Mouse (Mus musculus): ENCODE results near the gene Gm20696. TPM values are rescaled to one million over a fixed set of nuclear protein-coding genes. Genes with fewer than 3 reads are reported as not detected.

Gene Gm20696
- polyA plus RNA-seq, 1 experiment = 0.24 TPM

DNA sequence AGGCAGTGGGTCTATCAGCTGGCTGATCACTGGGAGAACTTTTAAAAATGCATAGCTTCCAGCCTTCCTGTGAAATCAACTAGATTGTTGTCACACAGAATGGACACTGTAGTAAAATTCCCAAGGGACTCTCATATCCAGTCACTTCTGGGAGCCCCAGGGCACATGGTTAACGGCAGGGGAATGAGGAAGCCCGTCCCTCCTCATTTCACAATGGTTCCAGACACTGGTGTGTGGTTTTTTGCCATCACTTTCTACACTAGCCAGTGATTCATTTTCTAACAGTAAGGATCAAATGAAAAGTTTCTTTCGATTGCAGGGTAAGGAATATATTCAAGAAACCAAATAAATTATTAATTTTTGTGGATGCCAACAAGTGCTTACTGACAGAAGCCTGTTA, 198.8 kb downstream of the Gm20696 start:
- DNase-seq (ENCODE audit: low read depth, low spot score) = no peak
- WGBS = 77% methylated on average over 3 of the region's 3 CpGs

- no peak for DNase-seq (ENCODE audit: low read depth, low spot score)
- 74% methylated on average over 8 of the region's 8 CpGs for WGBS
These were observed 199.5 kb downstream of the Gm20696 start for GRCm38 (mm10) chr6:99467109-99467508.

DNA sequence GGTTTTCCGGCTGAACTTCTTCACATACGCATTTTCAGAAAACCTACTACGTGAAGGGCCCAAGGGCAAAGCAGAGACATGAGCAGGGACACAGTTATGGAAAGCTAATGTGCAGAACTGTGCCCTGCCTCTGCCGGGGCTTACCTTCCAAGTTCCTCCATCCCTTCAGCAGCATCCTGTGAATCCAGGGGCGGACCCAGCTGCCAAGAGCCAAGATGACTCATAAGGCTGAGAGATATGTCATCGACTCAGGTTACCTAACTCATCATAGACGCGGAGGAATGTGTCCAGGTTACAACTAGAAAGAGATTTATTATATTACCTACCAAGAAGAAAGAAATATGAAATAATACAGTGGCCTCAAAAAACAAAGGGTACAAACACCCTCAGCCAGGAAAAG, 200.2 kb downstream of the Gm20696 start:
- WGBS = 61% methylated on average over 8 of the region's 8 CpGs
- DNase-seq (ENCODE audit: low read depth, low spot score) = no peak

- 98% methylated on average over 4 of the region's 4 CpGs for WGBS
- no peak for DNase-seq (ENCODE audit: low read depth, low spot score)
These were observed 202.1 kb downstream of the Gm20696 start for GRCm38 (mm10) chr6:99464449-99464848.

- 84% methylated on average over 7 of the region's 7 CpGs for WGBS
These were observed 202.7 kb downstream of the Gm20696 start for GRCm38 (mm10) chr6:99463906-99464305.

DNA sequence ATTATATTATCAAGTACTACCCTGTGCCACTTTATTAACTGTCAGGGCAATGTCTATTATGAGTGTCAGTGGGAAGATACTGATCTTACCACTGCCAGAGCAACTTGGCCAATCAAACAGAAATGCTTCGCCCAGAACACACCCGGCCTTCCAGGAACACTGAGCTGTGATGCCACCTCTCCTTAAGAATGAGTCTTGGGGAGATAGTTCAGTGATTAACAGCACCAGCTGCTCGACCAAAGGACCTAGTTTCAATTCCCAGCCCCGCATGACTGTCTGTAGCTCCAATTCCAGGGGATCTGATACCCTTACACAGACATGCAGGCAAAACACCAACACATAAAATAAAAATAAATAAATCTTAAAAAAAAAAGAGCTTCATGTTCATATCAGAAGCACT, 207.8 kb downstream of the Gm20696 start:
- WGBS = 82% methylated on average over 4 of the region's 4 CpGs
- no peak for DNase-seq (ENCODE audit: low read depth, low spot score)

More at GRCm38 (mm10) chr6:99463906-99464305, 202.7 kb downstream of the Gm20696 start:
- no peak for DNase-seq (ENCODE audit: low read depth, low spot score)

- DNase-seq (ENCODE audit: low read depth, low spot score) = no peak
- 91% methylated on average over 7 of the region's 7 CpGs for WGBS
These were observed 212.7 kb downstream of the Gm20696 start for GRCm38 (mm10) chr6:99453763-99454520.

- no peak for DNase-seq (ENCODE audit: low read depth, low spot score)
- 60% methylated on average over 2 of the region's 2 CpGs for WGBS
These were observed 213.9 kb downstream of the Gm20696 start for GRCm38 (mm10) chr6:99452638-99453185.

DNA sequence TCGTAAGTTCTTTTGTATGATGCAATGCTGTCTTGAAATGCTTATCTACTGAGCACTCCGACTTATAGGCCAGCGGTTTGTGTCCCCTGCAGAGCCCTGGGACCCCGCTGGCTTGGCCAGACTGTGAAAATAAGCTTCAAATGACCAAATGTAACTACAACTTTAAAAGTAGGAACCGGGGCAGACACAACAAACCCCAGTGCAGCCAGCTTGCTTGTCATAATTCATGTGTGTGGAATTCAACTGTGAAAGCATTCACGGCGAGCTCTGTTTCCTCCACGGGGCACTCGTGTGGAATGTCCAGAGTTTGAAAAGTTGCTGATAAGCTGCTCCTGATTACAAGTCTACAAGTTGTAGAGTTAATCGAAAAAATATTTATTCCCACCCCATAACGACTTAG, 215.1 kb downstream of the Gm20696 start:
- DNase-seq (ENCODE audit: low read depth, low spot score) = no peak
- WGBS = 67% methylated on average over 11 of the region's 11 CpGs

DNA sequence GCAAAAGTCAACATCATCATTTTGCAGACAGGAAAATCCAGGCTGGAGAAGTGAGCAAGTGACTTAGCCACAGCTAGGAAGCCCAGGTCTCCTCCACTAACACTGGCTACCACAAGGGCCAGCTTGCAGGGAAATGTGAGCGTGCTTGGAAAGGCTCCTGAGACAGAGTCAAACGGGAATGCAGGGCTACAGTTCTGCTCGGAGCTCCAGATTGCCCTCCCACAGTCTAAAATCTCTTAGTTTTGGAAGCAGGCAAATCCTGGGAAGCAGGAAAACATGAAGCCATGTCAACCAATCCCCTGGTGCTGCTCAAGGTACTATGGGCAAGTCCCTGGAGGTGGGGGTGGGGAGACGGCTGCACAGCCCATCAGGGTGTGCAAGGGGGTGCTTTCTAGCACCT, 219.2 kb downstream of the Gm20696 start:
- WGBS = 86% methylated on average over 4 of the region's 4 CpGs
- DNase-seq (ENCODE audit: low read depth, low spot score) = no peak

GRCm38 (mm10) chr6:99446801-99447415, 219.7 kb downstream of the Gm20696 start:
- 92% methylated on average over 12 of the region's 12 CpGs for WGBS

DNA sequence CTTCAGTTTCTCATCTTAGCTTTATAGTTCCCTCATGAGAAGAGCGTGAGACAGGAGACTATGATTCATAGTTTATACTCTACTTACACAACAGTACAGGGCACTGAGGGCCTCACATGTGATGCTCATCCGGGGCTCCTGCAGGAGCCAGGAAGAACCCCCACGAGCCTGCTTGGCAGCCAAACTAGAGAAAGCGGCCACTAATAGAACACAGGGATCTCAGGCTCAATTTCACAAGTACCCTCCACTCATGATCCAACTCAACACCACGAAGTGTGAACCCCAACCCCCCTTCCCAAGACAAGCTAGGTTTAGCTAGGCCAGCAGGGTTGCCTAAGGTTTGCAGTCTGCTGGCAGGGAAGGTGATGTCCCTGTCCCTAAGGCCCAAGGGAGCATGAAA, 223.1 kb downstream of the Gm20696 start:
- WGBS = 67% methylated on average over 5 of the region's 5 CpGs
- no peak for DNase-seq (ENCODE audit: low read depth, low spot score)

More at GRCm38 (mm10) chr6:99446801-99447415, 219.7 kb downstream of the Gm20696 start:
- DNase-seq (ENCODE audit: low read depth, low spot score) = no peak

DNA sequence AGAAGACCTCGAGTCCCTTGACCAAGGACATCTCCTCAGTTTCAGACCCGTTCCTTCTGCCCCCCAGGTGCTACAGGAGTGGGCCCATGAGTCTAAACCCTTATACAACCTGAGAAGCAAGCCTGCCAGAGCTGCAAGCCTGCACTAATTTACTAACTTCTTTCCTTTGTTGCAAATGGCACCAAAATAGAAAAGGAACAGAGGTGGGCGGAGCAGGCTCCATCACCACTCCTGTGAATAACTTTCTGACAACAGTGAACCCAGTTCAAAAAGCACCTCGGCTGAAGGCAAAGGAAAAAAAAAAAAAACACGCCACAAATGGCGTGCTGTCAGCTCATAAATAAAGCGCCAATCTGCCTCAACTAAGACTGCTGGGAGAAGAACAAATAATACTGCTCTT, 225.5 kb downstream of the Gm20696 start:
- DNase-seq (ENCODE audit: low read depth, low spot score) = no peak
- WGBS = 75% methylated on average over 7 of the region's 7 CpGs

GRCm38 (mm10) chr6:99440606-99441005, 226.0 kb downstream of the Gm20696 start:
- 94% methylated on average over 2 of the region's 2 CpGs for WGBS
- DNase-seq (ENCODE audit: low read depth, low spot score) = no peak

DNA sequence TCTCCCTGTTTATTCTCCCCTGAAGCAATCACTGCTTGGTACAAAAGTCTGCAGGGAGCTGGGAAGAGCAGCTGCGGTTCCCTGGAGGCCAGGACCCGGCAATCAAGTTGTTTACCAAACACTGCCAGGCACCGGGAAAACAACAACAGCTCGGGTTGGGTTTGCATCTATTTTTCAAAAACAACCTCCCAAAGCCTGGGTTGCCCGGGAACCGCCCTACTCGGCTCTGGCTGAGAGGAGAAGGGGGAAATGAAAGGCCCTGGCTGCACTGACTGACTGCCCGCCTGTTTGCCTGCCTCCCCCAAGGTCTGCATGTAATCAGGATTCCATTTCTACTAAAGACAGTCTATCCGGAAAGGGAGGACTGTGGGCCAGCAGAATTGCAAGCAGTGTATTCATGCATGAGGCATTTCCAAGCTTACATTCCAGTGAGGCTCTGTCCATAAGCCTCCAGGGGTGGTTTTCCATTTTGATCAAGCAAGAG, 226.7 kb downstream of the Gm20696 start:
- DNase-seq (ENCODE audit: low read depth, low spot score) = no peak
- 51% methylated on average over 9 of the region's 9 CpGs for WGBS

GRCm38 (mm10) chr6:99439214-99439877, 227.3 kb downstream of the Gm20696 start:
- no peak for DNase-seq (ENCODE audit: low read depth, low spot score)
- 72% methylated on average over 9 of the region's 9 CpGs for WGBS

DNA sequence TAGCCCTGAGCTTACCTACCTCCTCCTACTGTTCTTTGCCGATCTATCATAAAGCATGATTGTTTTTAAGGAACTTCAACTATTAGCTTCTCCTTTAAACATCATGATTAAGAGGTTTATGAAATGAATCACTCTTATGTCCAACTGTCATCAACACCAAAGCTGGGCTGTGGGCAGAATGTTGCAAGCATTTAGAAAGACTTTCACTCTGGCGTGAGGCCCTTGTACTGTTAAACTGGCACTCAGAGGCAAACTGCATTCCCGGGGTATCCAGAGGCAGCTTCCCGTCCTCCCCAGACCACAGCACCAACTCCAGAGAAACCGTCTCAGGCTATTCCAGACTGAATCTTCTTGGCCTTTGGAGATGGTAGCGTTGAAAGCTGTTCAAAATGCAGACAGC, 230.2 kb downstream of the Gm20696 start:
- WGBS = 85% methylated on average over 6 of the region's 6 CpGs
- DNase-seq (ENCODE audit: low read depth, low spot score) = no peak

- DNase-seq (ENCODE audit: low read depth, low spot score) = no peak
These were observed 231.5 kb downstream of the Gm20696 start for GRCm38 (mm10) chr6:99435140-99435539.

GRCm38 (mm10) chr6:99433006-99433405, 233.6 kb downstream of the Gm20696 start:
- no peak for DNase-seq (ENCODE audit: low read depth, low spot score)
- WGBS = 94% methylated on average over 9 of the region's 9 CpGs

More at GRCm38 (mm10) chr6:99435140-99435539, 231.5 kb downstream of the Gm20696 start:
- 90% methylated on average over 10 of the region's 10 CpGs for WGBS

GRCm38 (mm10) chr6:99431941-99432340, 234.7 kb downstream of the Gm20696 start:
- 42% methylated on average over 4 of the region's 4 CpGs for WGBS

More at GRCm38 (mm10) chr6:99431941-99432340, 234.7 kb downstream of the Gm20696 start:
- DNase-seq (ENCODE audit: low read depth, low spot score) = no peak
